Mouse (Mus musculus): ENCODE data around the gene Vwc2l. TPM values are rescaled to one million over a fixed set of nuclear protein-coding genes. Genes with fewer than 3 reads are reported as not detected.
A peak's percentile ranks its signal among the peaks of the same experiment; 100 is the strongest.

Gene Vwc2l
- 0.21 TPM in 1 of 2 replicates, not detected in the other for polyA plus RNA-seq (2015; fragmentation: Nextera tagmentation; extraction: Ambion mirVana)

DNA sequence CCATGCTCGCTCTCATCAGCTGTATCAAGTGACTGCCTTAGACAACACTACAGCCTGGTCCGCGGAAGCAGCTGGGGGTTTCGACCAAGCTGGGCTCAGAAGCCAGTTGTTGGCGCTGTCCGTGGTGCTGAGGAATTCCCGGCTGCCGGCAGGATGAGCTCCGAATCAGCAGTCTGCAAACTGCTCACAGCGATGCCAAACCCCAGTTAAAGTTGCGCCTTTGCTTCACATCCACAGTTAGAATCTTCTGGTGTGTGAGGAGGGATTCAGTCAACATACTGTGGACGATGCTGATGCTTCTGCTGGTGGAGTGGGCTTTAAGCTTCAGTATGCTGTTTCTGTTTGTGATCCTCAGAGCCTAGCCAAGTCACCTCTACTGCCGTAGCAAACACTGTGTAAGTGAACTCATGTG lies at the start of gene Vwc2l:
Gene Vwc2l, plus strand, starts transcription at position 61 of the 412 bp plus-strand sequence.
- H3K4me1 ChIP-seq = no peaks in the 10 kb centered on the region
- no peak within 1 kb of the TSS for H3K9ac ChIP-seq
- peak; percentile 81 for ATAC-seq (replicated peaks; ENCODE audit: low FRiP score)
- no peak within 1 kb of the TSS for H3K4me3 ChIP-seq (replicated peaks)
- no peak within 1 kb of the TSS for H3K27ac ChIP-seq
- H3K4me2 ChIP-seq = no peak within 1 kb of the TSS
- H3K36me3 ChIP-seq = no peaks in the 10 kb centered on the region
- H3K27me3 ChIP-seq = peaks cover 6% of the 10 kb centered on the region; the same call in 1 of the 2 replicates
- WGBS = 8% methylated on average over 13 of the region's 13 CpGs
- H3K9me3 ChIP-seq (replicated peaks) = no peaks in the 10 kb centered on the region

DNA sequence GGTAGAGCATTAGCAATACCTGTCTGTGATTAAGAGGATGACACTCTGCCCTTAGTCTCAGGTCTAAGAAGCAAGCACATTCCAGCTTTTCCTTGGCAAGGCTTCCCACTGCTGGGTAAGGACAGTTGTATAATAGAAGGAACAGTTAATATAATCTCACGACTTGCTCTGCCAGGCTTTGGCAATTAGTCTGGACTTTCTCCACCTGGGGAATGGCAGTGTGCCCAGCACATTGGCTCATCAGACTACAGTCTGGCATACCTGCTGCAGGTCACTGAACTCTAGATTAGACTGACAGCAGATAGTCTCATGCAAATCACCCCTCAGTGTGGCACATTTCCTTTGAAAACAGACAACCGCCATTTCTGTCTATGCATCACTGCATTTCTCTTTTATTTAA lies 33.0 kb upstream of the Vwc2l start:
- H3K4me2 ChIP-seq = no peak overlapping the region
- no peaks in the 10 kb centered on the region for H3K4me1 ChIP-seq
- no peaks in the 10 kb centered on the region for H3K27me3 ChIP-seq
- no peak for ATAC-seq (replicated peaks; ENCODE audit: low FRiP score)
- 90% methylated on average over 2 of the region's 2 CpGs for WGBS
- no peak overlapping the region for H3K27ac ChIP-seq
- H3K9ac ChIP-seq = no peak overlapping the region
- H3K9me3 ChIP-seq (replicated peaks) = no peaks in the 10 kb centered on the region
- no peaks in the 10 kb centered on the region for H3K36me3 ChIP-seq
- H3K4me3 ChIP-seq (replicated peaks) = no peak overlapping the region

DNA sequence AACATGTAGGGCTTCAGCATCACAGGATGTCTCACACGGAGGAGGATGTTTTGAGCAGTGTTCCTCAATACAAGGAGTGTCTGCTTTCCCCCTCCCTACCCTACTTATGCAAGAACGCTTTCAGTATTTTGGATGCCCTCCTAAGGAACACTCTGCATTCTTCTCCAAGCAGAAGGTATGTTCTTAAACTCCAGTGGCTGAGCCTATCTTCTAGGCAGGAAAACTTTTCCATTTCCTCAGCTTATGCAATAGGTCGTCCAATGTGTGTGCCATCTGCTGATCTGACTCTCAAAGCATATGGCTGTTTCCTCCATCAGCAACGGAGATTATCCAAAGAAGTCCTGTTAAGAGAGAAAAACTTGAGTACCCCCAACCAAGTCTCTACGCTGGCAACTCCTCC lies 25.2 kb upstream of the Vwc2l start:
- 80% methylated on average over 5 of the region's 5 CpGs for WGBS
- Histone ChIP-seq H3K9me3 (replicated peaks) (no peaks in the 10 kb centered on the region), H3K27me3 (no peaks in the 10 kb centered on the region), H3K4me2 (no peak overlapping the region), H3K4me1 (no peaks in the 10 kb centered on the region), H3K4me3 (replicated peaks) (no peak overlapping the region), H3K27ac (no peak overlapping the region), H3K9ac (no peak overlapping the region), H3K36me3 (no peaks in the 10 kb centered on the region)
- ATAC-seq (replicated peaks; ENCODE audit: low FRiP score) = no peak

DNA sequence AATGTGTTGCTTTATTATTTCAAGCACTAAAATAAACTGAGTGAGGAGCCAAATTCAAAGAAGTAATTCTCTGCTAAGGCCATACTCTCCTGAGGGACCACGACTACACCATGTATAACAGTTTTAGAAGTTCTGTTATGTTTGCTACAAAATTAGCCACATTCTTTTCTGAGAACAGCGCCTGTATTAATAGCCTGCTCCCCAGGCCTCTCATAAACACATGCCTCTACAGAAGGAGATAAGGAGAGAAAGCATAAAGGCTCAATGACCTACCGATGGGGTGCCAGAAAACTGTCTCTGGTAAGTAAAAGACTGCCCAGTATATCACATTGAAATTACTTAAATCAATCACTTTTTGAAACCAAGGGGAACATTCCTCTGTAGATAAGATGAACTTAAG lies 21.6 kb upstream of the Vwc2l start:
- 67% methylated on average over 3 of the region's 3 CpGs for WGBS
- no peak for ATAC-seq (replicated peaks; ENCODE audit: low FRiP score)
- Histone ChIP-seq H3K36me3 (no peaks in the 10 kb centered on the region), H3K4me1 (no peaks in the 10 kb centered on the region), H3K9me3 (replicated peaks) (no peaks in the 10 kb centered on the region), H3K27ac (no peak overlapping the region), H3K4me3 (replicated peaks) (no peak overlapping the region), H3K27me3 (no peaks in the 10 kb centered on the region), H3K9ac (no peak overlapping the region), H3K4me2 (no peak overlapping the region)

DNA sequence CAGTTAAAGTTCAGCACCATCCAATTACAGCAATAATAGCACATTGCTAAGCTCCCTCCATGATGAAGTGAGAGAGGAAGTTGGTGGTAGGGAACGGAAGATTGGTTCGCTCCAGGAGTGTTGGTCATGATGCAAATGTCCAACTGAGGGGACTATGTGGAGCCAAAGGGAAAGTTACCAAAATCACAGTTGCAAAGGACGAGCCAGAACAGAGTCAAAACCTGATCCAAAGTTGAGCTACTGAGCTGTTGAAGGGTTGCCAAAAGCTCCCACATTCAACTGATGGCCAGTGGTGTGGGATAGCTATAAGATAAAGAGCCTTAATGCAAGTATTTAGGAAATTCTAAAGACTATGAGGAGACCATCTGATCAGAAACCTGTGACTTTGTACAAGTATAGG lies 19.7 kb upstream of the Vwc2l start:
- no peak for ATAC-seq (replicated peaks; ENCODE audit: low FRiP score)
- 71% methylated on average over 3 of the region's 3 CpGs for WGBS
- Histone ChIP-seq H3K27ac (no peak overlapping the region), H3K9me3 (replicated peaks) (no peaks in the 10 kb centered on the region), H3K27me3 (no peaks in the 10 kb centered on the region), H3K4me2 (no peak overlapping the region), H3K9ac (no peak overlapping the region), H3K4me3 (replicated peaks) (no peak overlapping the region), H3K36me3 (no peaks in the 10 kb centered on the region), H3K4me1 (no peaks in the 10 kb centered on the region)

DNA sequence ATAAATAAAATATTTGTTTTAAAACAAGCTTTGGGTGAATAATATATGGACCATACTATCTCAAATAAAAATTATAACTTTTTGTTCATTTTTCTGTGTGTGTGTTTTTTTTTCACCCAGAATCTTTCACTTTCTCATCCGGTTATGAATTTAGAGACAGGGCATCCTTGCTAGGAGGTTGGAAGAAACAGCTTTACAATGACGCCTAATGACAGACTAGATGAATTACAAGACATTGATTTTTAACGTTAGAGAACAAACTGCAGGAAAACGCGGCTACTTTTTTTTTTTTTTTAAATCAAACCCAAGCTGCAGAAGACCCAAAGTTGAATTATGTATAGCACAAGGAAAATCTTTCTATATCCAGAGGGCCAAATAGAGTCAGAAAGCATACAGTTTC lies 470 bp upstream of the Vwc2l start:
- H3K9ac ChIP-seq = no peak overlapping the region
- H3K4me2 ChIP-seq = no peak overlapping the region
- no peak overlapping the region for H3K4me3 ChIP-seq (replicated peaks)
- WGBS = 62% methylated on average over 5 of the region's 5 CpGs
- no peak overlapping the region for H3K27ac ChIP-seq
- peaks cover 6% of the 10 kb centered on the region; the same call in 1 of the 2 replicates for H3K27me3 ChIP-seq
- H3K36me3 ChIP-seq = no peaks in the 10 kb centered on the region
- H3K4me1 ChIP-seq = no peaks in the 10 kb centered on the region
- no peaks in the 10 kb centered on the region for H3K9me3 ChIP-seq (replicated peaks)
- no peak for ATAC-seq (replicated peaks; ENCODE audit: low FRiP score)

DNA sequence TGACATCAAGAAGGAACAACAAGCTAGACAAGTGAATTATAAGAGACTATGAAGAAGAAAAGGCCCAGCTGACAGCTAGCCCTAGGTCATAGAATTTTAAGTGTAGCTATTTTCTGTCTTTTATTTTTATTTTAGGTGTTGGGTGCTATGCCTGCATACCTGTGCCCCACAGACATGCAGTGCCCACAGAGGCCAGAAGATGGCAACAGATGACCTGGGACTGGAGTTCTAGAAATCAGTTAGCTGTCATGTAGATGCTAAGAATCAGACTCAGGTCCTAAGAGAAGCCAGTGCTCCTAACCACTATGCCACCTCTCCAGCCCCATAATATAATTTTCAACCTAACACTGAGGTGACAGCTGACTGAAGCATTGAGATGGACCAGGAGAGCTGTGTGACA lies 61.6 kb downstream of the Vwc2l start:
- Histone ChIP-seq H3K4me2 (no peak overlapping the region), H3K9me3 (replicated peaks) (no peaks in the 10 kb centered on the region), H3K9ac (no peak overlapping the region), H3K27me3 (no peaks in the 10 kb centered on the region), H3K27ac (no peak overlapping the region), H3K4me3 (replicated peaks) (no peak overlapping the region), H3K4me1 (no peaks in the 10 kb centered on the region), H3K36me3 (no peaks in the 10 kb centered on the region)
- no peak for ATAC-seq (replicated peaks; ENCODE audit: low FRiP score)

DNA sequence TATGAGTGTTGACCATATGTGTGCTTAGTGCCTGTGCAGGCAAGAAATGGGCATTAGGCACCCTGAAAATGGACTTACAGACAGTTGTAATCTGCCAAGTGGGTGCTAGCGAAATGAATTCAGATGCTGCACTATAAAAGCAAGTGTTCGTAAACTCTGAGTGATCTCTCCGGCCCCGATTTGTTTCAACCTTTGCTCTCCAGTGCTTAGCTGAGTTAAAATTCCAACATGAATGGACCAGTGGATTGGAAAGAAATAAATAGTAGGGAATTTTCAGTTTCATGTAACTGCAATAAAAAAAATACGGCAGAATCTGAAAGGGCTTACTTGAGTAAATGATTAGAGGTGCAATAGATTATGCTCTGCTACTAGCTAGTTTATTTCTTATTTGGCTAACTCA lies 66.1 kb downstream of the Vwc2l start:
- no peaks in the 10 kb centered on the region for H3K36me3 ChIP-seq
- 86% methylated on average over 5 of the region's 5 CpGs for WGBS
- no peak overlapping the region for H3K9ac ChIP-seq
- H3K4me3 ChIP-seq (replicated peaks) = no peak overlapping the region
- no peaks in the 10 kb centered on the region for H3K27me3 ChIP-seq
- no peak overlapping the region for H3K27ac ChIP-seq
- no peaks in the 10 kb centered on the region for H3K9me3 ChIP-seq (replicated peaks)
- no peak overlapping the region for H3K4me2 ChIP-seq
- no peak for ATAC-seq (replicated peaks; ENCODE audit: low FRiP score)
- no peaks in the 10 kb centered on the region for H3K4me1 ChIP-seq

DNA sequence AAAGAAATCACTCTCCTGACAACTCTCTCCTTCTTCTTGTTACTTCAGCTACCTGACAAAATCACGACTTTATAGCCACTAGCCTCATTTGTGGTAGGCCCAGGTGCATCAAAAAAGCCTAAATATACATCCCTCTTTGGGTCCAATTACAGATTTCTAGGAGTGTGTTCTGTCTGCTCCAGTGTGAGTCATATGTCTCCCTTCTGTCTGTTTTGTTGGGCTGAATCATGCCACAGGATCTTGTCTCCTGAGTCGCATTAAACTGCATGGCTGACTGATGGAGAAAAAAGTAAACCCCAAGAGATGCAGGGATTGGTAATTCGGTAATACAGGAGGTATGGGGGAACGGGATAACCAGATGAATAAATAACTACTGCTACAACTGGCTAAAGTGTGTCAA lies 69.6 kb downstream of the Vwc2l start:
- no peak for ATAC-seq (replicated peaks; ENCODE audit: low FRiP score)
- no peaks in the 10 kb centered on the region for H3K36me3 ChIP-seq
- H3K4me3 ChIP-seq (replicated peaks) = no peak overlapping the region
- H3K9me3 ChIP-seq (replicated peaks) = no peaks in the 10 kb centered on the region
- H3K4me2 ChIP-seq = no peak overlapping the region
- H3K4me1 ChIP-seq = no peaks in the 10 kb centered on the region
- no peak overlapping the region for H3K9ac ChIP-seq
- no peaks in the 10 kb centered on the region for H3K27me3 ChIP-seq
- H3K27ac ChIP-seq = no peak overlapping the region
- WGBS = 83% methylated on average over 4 of the region's 4 CpGs

DNA sequence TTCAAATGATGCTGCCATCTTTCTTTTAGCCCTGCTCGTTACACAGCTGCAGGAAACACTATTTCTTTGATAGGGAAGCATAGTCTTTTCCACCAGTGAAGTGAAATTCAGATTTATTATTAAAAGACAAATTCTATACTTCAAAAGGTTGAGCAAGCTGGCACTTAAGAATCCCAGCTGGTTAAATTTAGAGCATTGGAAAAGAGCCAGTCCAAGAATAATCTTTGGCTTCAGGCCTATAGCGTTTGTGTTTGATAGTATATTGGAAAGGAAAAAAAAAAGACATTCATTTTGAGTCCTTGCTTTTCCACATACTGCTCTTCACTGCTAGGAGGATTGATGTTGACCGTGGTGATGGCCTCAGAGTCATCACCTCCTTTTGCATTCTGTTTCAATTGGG lies 77.9 kb downstream of the Vwc2l start:
- 80% methylated on average over 3 of the region's 3 CpGs for WGBS

DNA sequence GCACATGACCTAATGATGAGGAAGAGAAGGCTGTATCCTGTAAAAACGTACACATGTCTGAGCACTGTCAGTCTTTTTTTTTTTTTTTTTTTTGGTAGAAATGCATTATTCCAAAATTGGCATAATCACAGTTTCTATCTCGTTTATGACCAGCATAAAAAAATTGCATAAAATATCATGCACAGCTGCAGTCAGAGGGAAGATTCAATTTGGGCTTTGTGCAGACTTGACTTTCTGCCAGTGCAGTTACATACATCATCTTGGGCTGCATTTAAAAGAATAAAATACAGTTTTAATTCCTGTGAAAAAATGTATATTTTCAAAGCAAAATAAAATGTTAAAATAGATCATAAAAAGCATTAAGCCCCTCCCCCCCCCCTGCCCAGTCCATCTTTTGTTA lies 97.6 kb downstream of the Vwc2l start:
- H3K4me2 ChIP-seq = no peak overlapping the region
- 47% methylated on average over 2 of the region's 2 CpGs for WGBS
- H3K4me1 ChIP-seq = no peaks in the 10 kb centered on the region
- H3K9me3 ChIP-seq (replicated peaks) = no peaks in the 10 kb centered on the region
- no peak overlapping the region for H3K4me3 ChIP-seq (replicated peaks)
- H3K9ac ChIP-seq = no peak overlapping the region
- no peak for ATAC-seq (replicated peaks; ENCODE audit: low FRiP score)
- no peaks in the 10 kb centered on the region for H3K36me3 ChIP-seq
- no peaks in the 10 kb centered on the region for H3K27me3 ChIP-seq
- H3K27ac ChIP-seq = no peak overlapping the region

More for the DNA sequence above, 77.9 kb downstream of the Vwc2l start:
- Histone ChIP-seq H3K27me3 (no peaks in the 10 kb centered on the region), H3K9ac (no peak overlapping the region), H3K4me1 (no peaks in the 10 kb centered on the region), H3K4me3 (replicated peaks) (no peak overlapping the region), H3K36me3 (no peaks in the 10 kb centered on the region), H3K27ac (no peak overlapping the region), H3K4me2 (no peak overlapping the region), H3K9me3 (replicated peaks) (no peaks in the 10 kb centered on the region)
- no peak for ATAC-seq (replicated peaks; ENCODE audit: low FRiP score)

DNA sequence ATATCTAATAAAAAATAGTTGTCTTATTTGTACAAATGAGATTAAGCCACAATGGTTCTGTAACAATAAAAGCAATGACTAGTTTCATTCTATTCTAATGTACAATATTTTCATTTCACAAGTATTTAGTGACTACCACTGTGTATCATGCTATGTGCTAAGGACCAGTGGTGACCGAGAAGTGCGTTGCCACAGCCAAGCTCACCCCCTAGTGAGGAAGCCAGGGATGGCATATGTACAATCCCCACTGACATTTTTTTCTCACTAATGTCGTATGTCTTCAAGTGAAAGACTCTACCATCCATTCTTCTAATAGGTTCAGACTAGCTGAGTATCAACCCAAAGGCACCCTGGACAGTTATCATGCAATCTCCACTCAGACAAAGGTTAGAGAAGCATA lies 107.7 kb downstream of the Vwc2l start:
- ATAC-seq (replicated peaks; ENCODE audit: low FRiP score) = no peak
- Histone ChIP-seq H3K27ac (no peak overlapping the region), H3K4me1 (no peaks in the 10 kb centered on the region), H3K36me3 (no peaks in the 10 kb centered on the region), H3K4me3 (replicated peaks) (no peak overlapping the region), H3K4me2 (no peak overlapping the region), H3K27me3 (no peaks in the 10 kb centered on the region), H3K9ac (no peak overlapping the region), H3K9me3 (replicated peaks) (no peaks in the 10 kb centered on the region)
- WGBS = 80% methylated on average over 3 of the region's 3 CpGs

DNA sequence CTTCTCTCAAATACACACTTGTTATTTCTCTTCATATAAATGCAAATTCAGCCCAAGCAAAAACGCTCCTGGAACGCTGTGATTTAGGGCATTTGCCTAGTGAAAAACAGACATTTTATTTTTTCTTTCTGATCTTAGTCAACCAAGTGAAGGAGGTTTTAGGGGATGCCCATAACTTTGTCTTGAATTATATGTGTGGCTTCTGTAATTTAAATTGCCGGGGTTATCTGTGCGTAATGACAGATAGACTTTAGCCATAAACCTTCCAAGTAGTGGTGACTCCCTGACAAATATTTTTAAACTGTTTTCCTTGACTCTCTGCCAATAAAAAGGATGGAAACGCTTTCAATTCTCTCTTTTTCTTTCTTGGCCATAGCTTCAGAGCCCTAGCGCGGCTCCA lies 116.7 kb downstream of the Vwc2l start:
- Histone ChIP-seq H3K4me2 (no peak overlapping the region), H3K9ac (no peak overlapping the region), H3K27me3 (peaks cover 4% of the 10 kb centered on the region), H3K4me3 (replicated peaks) (no peak overlapping the region), H3K9me3 (replicated peaks) (no peaks in the 10 kb centered on the region), H3K27ac (no peak overlapping the region), H3K4me1 (no peaks in the 10 kb centered on the region), H3K36me3 (no peaks in the 10 kb centered on the region)
- 53% methylated on average over 7 of the region's 7 CpGs for WGBS
- peak; percentile 77; the same call in 1 of the 2 replicates for ATAC-seq (replicated peaks; ENCODE audit: low FRiP score)

Measured in kidney, embryonic 15.5 days (tissue).